Mouse (Mus musculus) liver, embryonic 12.5 days (tissue): ENCODE results near the gene Usp28. TPM values are rescaled to one million over a fixed set of nuclear protein-coding genes. Genes with fewer than 3 reads are reported as not detected.

ENCODE experiments used
- ATAC-seq: fragments of 200-750 bp; cut with Nextera tagmentation; 2 replicates; pipeline ENCODE4 v1.8.0; 2017; ENCODE audit warnings: moderate number of reproducible peaks, mild to moderate bottlenecking, moderate library complexity
- H3K27ac ChIP-seq: fragments of 300-500 bp; sonication (generic); 2 replicates; pipeline ENCODE4 v1.5.1; 2016; ENCODE audit warnings: mild to moderate bottlenecking
- H3K27me3 ChIP-seq: fragments of 300-500 bp; sonication (generic); replicated peaks from 2 replicates; pipeline ENCODE4 v1.6.1; 2016; ENCODE audit warnings: mild to moderate bottlenecking, moderate library complexity
- H3K36me3 ChIP-seq: fragments of 300-500 bp; sonication (generic); 2 replicates; pipeline ENCODE4 v1.6.1; 2016; ENCODE audit warnings: mild to moderate bottlenecking, moderate library complexity
- H3K4me1 ChIP-seq: fragments of 300-500 bp; sonication (generic); 2 replicates; pipeline ENCODE4 v1.6.1; 2016
- H3K4me2 ChIP-seq: fragments of 300-500 bp; sonication (generic); 2 replicates; pipeline ENCODE4 v1.6.1; 2016; ENCODE audit warnings: mild to moderate bottlenecking, moderate library complexity
- H3K4me3 ChIP-seq: fragments of 300-500 bp; sonication (generic); 2 replicates; pipeline ENCODE4 v1.5.1; 2016; ENCODE audit warnings: mild to moderate bottlenecking, moderate library complexity
- H3K9ac ChIP-seq: fragments of 300-500 bp; sonication (generic); 2 replicates; pipeline ENCODE4 v1.6.1; 2016; ENCODE audit warnings: mild to moderate bottlenecking, moderate library complexity
- H3K9me3 ChIP-seq: fragments of 300-500 bp; sonication (generic); replicated peaks from 2 replicates; pipeline ENCODE4 v1.6.1; 2016; ENCODE audit warnings: mild to moderate bottlenecking, moderate library complexity
- WGBS: fragments of 180-500 bp; shearing (Covaris S2); methylation state at CpG from one replicate; pipeline ENCODE4 v1.1.7; 2016; ENCODE audit not compliant: insufficient replicate concordance; 5-methylcytosine and 5-hydroxymethylcytosine counted together
- polyA plus RNA-seq: library from polyadenylated mRNA; unstranded; fragments of >200 nt; fragmentation: Nextera tagmentation; extraction: Ambion mirVana; gene quantifications from 2 replicates; pipeline ENCODE4 v1.2.1, GENCODE M21; 2016

Usp28 gene
- polyA plus RNA-seq, 1 experiment from 2014 or later: 10.8 TPM

GRCm38 (mm10) chr9:49034764-49035163 lies 49.6 kb downstream of the Usp28 start:
- no peak for ATAC-seq
- Histone ChIP-seq H3K36me3 (peaks cover 45% of the 10 kb centered on the region), H3K4me3 (no peak overlapping the region), H3K4me1 (no peaks in the 10 kb centered on the region), H3K9ac (no peak overlapping the region), H3K9me3 (no peaks in the 10 kb centered on the region), H3K27me3 (no peaks in the 10 kb centered on the region), H3K27ac (no peak overlapping the region), H3K4me2 (no peak overlapping the region)
- WGBS: 84% methylated on average over 4 of the region's 4 CpGs

GRCm38 (mm10) chr9:49050901-49051300 lies 65.7 kb downstream of the Usp28 start:
- H3K9me3 ChIP-seq: no peaks in the 10 kb centered on the region
- no peak overlapping the region for H3K4me2 ChIP-seq
- H3K9ac ChIP-seq: no peak overlapping the region
- no peak overlapping the region for H3K4me3 ChIP-seq
- ATAC-seq: no peak
- WGBS: 58% methylated on average over 5 of the region's 5 CpGs
- H3K27me3 ChIP-seq: no peaks in the 10 kb centered on the region
- peaks cover 9% of the 10 kb centered on the region for H3K4me1 ChIP-seq
- no peak overlapping the region for H3K27ac ChIP-seq
- no peaks in the 10 kb centered on the region for H3K36me3 ChIP-seq

- Histone ChIP-seq H3K4me3 (no peak overlapping the region), H3K36me3 (no peaks in the 10 kb centered on the region), H3K4me1 (peaks cover 12% of the 10 kb centered on the region), H3K4me2 (no peak overlapping the region), H3K9ac (no peak overlapping the region), H3K27ac (no peak overlapping the region), H3K27me3 (no peaks in the 10 kb centered on the region), H3K9me3 (no peaks in the 10 kb centered on the region)
- 9% methylated on average over 5 of the region's 5 CpGs for whole genome bisulfite sequencing
- ATAC-seq: no peak
Observed at GRCm38 (mm10) chr9:49051349-49051748, 66.2 kb downstream of the Usp28 start.

GRCm38 (mm10) chr9:49054028-49054427 lies 68.9 kb downstream of the Usp28 start:
- Histone ChIP-seq H3K9ac (no peak overlapping the region), H3K36me3 (peaks cover 14% of the 10 kb centered on the region), H3K27ac (no peak overlapping the region), H3K9me3 (no peaks in the 10 kb centered on the region), H3K4me2 (no peak overlapping the region), H3K4me3 (no peak overlapping the region; the same call in 1 of the 2 replicates), H3K4me1 (peaks cover 20% of the 10 kb centered on the region), H3K27me3 (no peaks in the 10 kb centered on the region)
- ATAC-seq: no peak
- WGBS: 72% methylated on average over 3 of the region's 3 CpGs

- H3K9me3 ChIP-seq: no peaks in the 10 kb centered on the region
- ATAC-seq: peak; percentile 99
- H3K4me1 ChIP-seq: peaks cover 20% of the 10 kb centered on the region
- H3K4me2 ChIP-seq: peak within 1 kb of the TSS; percentile 73
- under 1% methylated on average over 53 of the region's 53 CpGs for WGBS
- no peaks in the 10 kb centered on the region for H3K27me3 ChIP-seq
- peak within 1 kb of the TSS; percentile 91 for H3K4me3 ChIP-seq
- peak within 1 kb of the TSS; percentile 86 for H3K9ac ChIP-seq
- peak within 1 kb of the TSS; percentile 76 for H3K27ac ChIP-seq
- peaks cover 26% of the 10 kb centered on the region for H3K36me3 ChIP-seq
Observed at GRCm38 (mm10) chr9:49055333-49056205, 70.4 kb downstream of the Usp28 start, which contains the start of gene Zw10. TSS of gene Zw10 (plus strand) at chr9:49055613.

GRCm38 (mm10) chr9:49076847-49077246 lies 91.7 kb downstream of the Usp28 start:
- 86% methylated on average over 3 of the region's 3 CpGs for WGBS
- no peaks in the 10 kb centered on the region for H3K4me1 ChIP-seq
- no peak for ATAC-seq
- H3K36me3 ChIP-seq: peaks cover 93% of the 10 kb centered on the region
- no peaks in the 10 kb centered on the region for H3K27me3 ChIP-seq
- H3K4me2 ChIP-seq: no peak overlapping the region
- H3K27ac ChIP-seq: no peak overlapping the region
- no peaks in the 10 kb centered on the region for H3K9me3 ChIP-seq
- no peak overlapping the region for H3K4me3 ChIP-seq
- H3K9ac ChIP-seq: no peak overlapping the region

GRCm38 (mm10) chr9:49081107-49081506 lies 95.9 kb downstream of the Usp28 start, which contains the start of gene Tmprss5:
TSS of gene Tmprss5 (plus strand) at chr9:49081260.
- 66% methylated on average over 5 of the region's 5 CpGs for WGBS
- H3K27ac ChIP-seq: no peak within 1 kb of the TSS
- H3K27me3 ChIP-seq: no peaks in the 10 kb centered on the region
- H3K36me3 ChIP-seq: peaks cover 58% of the 10 kb centered on the region
- ATAC-seq: no peak
- H3K9ac ChIP-seq: no peak within 1 kb of the TSS
- no peaks in the 10 kb centered on the region for H3K9me3 ChIP-seq
- no peak within 1 kb of the TSS for H3K4me3 ChIP-seq
- no peaks in the 10 kb centered on the region for H3K4me1 ChIP-seq
- no peak within 1 kb of the TSS for H3K4me2 ChIP-seq

GRCm38 (mm10) chr9:49081561-49081960 lies 96.4 kb downstream of the Usp28 start:
- Histone ChIP-seq H3K4me2 (no peak overlapping the region), H3K9me3 (no peaks in the 10 kb centered on the region), H3K36me3 (peaks cover 54% of the 10 kb centered on the region), H3K27ac (no peak overlapping the region), H3K4me1 (no peaks in the 10 kb centered on the region), H3K9ac (no peak overlapping the region), H3K27me3 (no peaks in the 10 kb centered on the region), H3K4me3 (no peak overlapping the region)
- no peak for ATAC-seq
- 25% methylated on average over 4 of the region's 4 CpGs for WGBS

GRCm38 (mm10) chr9:49087317-49087716 lies 102.1 kb downstream of the Usp28 start:
- H3K9me3 ChIP-seq: no peaks in the 10 kb centered on the region
- no peaks in the 10 kb centered on the region for H3K27me3 ChIP-seq
- H3K4me2 ChIP-seq: no peak overlapping the region
- H3K9ac ChIP-seq: no peak overlapping the region
- H3K4me1 ChIP-seq: no peaks in the 10 kb centered on the region
- H3K36me3 ChIP-seq: 0 out of 2 replicates have a peak, but pooled peaks cover 5% of the 10 kb centered on the region
- 78% methylated on average over 11 of the region's 11 CpGs for WGBS
- H3K4me3 ChIP-seq: no peak overlapping the region
- no peak for ATAC-seq
- no peak overlapping the region for H3K27ac ChIP-seq

Other genes starting within 250 kb of the Usp28 start
- 1.5 and 1.6 TPM in 2 replicates for gene Zbtb16, start 149.2 kb upstream of the Usp28 start, polyA plus RNA-seq
- gene Htr3a, start 74.3 kb upstream of the Usp28 start, polyA plus RNA-seq: not detected in 2 replicates
- gene Htr3b, start 20.4 kb upstream of the Usp28 start, polyA plus RNA-seq: not detected in 2 replicates
- 32.7 and 32.8 TPM in 2 replicates for gene Zw10, start 70.2 kb downstream of the Usp28 start, polyA plus RNA-seq
- gene Tmprss5, start 95.9 kb downstream of the Usp28 start, polyA plus RNA-seq: not detected in 2 replicates